Mouse (Mus musculus): ENCODE measurements around the gene Col6a4. TPM values are rescaled to one million over a fixed set of nuclear protein-coding genes. Genes with fewer than 3 reads are reported as not detected.

The Col6a4 gene
- polyA plus RNA-seq, 1 experiment, result 5.7 TPM

DNA sequence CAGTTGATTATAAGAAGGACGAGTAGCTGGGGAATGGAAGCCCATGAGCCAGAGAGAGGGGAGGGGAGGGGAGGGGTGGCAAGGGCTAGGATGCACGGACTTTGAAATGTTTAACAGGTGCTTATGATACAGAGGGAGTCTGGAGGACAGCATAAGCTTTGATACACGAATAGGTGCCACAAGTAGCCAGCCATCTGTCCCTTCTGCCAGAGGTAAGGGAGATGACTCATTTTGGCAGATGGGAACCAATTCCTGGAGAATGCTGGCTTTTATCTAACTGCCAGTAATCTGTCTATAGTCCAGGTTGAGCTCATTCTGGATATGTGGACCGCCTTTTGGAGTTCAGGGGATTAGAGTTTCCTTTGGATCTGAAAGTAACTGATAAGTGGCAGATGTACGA lies 20.3 kb downstream of the Col6a4 start:
- peak; percentile 28 to 63 for DNase-seq (ENCODE audit: extremely low spot score in 1 of 2, low spot score in 1 of 2)

DNA sequence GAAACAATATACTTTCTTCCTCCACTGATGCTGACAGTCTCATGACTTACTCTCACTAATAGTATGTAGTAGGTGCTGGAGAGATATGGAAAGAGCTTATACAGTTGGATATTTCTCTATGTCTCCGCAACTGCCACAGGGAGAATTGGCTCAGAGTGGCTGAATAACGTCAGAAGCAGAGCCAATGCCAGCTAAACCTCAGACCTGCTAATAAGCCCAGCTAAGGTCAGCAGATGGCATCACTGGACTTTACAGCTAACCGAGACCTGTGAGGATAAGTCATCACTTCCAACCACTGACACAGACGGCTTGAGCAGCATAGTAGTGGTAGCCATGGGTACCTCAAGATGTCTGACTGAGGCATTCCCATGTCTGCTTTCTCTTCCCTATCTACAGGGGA lies 22.6 kb downstream of the Col6a4 start:
- no peak for DNase-seq (ENCODE audit: extremely low spot score in 1 of 2, low spot score in 1 of 2)

DNA sequence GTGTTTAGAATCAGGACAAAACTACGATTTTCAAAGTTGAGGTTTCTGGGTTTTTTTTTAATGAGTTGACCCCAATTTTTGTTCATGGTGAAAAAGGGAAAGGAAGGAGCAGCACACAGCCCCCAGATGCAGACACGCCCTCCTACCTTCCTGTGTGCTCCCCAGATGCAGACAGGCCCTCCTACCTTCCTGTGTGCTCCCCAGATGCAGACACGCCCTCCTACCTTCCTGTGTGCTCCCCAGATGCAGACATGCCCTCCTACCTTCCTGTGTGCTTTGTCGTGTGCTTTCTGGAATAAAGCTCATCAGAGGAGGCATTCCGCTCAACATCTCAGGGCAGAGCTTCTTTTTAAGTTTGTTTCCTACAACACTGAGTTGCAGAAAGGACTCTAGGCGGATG lies 24.9 kb downstream of the Col6a4 start:
- no peak for DNase-seq (ENCODE audit: extremely low spot score in 1 of 2, low spot score in 1 of 2)

GRCm38 (mm10) chr9:106053446-106053845 lies 43.1 kb downstream of the Col6a4 start:
- DNase-seq (ENCODE audit: extremely low spot score in 1 of 2, low spot score in 1 of 2), result peak; percentile 33 to 67

DNA sequence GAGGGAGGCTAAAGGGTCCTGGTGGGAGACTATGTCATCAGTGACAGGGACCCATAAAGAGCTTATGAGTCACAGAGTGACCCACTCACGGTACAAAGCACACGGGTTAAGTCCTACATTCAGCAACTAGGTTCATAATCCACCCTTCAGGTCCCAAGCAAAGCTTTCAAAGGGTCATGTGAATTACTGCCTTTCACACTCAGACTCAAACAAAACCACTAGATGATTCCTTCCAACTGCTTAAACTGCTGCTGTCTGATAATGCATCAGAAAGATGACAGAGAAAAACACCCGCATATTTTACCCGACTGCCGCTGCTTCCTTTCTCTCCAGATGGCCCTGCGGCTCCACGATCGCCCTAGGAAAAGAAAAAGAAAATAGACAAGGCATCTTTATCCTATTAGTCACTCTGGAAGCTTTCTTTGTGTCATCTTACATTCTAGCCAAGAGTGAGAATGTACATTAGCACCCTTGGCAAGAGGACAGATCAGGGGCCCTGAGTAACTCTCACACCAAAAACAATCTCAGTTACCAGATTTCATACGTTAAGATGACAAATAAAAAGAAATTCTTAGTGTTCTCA lies 52.6 kb downstream of the Col6a4 start:
- peak in 1 of 2 experiments; percentile 26 for DNase-seq (ENCODE audit: extremely low spot score in 1 of 2, low spot score in 1 of 2)

DNA sequence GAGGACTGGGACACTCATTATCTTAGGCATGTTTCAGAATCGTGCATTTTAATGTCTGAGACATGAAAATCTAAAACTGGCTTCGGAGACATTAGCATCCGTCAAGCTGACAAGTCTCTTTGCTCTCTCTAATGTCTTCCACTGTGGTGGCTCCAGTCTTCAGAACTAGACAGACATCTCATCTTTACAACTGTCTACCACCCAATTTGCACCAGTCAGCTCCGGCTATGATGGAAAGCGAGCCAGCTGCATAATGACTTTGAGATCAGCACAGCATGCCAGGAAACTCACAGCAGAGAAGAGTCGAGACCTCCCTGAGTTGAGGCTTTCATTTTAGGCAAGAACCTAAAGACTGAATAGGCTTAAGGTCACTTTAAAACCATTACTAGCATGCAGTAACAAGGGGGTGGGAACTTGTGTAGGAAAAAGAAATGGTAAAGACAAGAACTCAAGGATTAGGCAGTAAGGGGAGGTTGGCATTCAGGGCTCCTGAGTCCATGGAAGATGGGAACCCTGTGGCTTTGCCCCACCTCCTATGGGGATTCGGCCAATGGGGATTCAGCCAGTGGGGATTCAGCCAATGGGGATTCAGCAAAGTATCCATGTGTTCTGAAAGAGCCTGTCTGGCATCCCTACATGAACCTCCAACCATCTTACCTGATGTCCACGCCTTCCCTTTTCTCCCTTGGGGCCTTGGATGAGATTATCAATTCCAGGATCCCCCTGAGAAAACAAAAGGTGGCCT lies 56.5 kb downstream of the Col6a4 start:
- DNase-seq (ENCODE audit: extremely low spot score in 1 of 2, low spot score in 1 of 2), result no peak

DNA sequence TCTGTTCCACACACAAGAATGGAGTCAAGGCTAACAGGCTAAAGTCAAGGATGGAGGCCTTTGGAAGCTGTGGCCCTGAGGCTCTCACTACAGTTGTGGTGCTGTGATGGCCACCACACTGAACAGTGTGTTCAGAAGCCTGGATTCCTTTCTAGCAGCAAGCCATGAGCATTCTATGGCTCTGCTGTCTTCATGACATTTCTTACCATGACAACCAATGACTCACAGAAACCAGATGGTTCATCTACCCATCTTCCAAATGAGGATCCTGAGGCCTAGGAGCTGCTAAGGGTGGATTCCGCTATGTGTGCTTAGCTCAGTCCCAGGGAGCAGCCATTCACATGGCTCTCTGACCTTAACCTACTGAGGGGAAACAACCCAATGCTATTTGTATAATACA lies 57.3 kb downstream of the Col6a4 start:
- DNase-seq (ENCODE audit: extremely low spot score in 1 of 2, low spot score in 1 of 2), result peak; percentile 38 to 72

DNA sequence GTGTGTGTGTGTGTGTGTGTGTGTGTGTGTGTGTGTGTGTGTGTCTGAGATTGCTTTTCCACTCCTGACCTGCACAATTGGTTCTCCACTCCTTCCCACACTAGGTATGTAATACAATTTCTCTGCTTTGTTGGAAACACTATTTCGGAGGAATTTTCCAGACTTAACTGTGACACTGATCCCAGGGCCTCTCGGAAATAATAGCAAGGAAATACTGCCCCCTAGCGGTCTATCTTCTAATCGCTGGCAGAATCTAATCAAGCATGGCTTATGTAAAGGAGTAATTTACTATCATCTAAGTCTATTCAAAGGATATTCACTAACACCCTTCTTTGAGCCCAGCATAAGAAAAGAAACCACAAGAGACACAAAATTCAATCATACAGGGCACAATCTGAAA lies 57.7 kb downstream of the Col6a4 start:
- DNase-seq (ENCODE audit: extremely low spot score in 1 of 2, low spot score in 1 of 2), result peak; percentile 76 to 98

DNA sequence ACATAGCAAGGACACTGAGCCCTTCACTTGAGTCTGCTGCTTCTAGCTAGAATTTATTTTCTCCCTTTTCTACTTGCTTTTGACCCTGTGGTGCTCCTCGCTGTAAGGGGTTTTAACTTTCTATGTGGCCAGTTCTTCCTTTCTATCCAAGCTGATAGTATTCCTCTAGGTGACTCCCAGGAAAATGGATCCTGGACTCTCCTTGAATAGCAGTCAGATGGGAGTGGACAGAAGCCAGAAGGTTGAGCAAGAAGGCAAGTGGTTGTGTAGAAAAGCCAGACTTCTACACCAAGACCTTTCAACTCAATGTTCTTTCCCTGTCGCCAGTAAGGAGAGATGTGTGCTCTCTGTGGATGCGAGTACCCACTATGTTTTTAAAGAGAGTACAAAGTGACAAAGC lies 80.9 kb downstream of the Col6a4 start:
- no peak for DNase-seq (ENCODE audit: extremely low spot score in 1 of 2, low spot score in 1 of 2)

GRCm38 (mm10) chr9:106013139-106013538 lies 83.4 kb downstream of the Col6a4 start:
- DNase-seq (ENCODE audit: extremely low spot score in 1 of 2, low spot score in 1 of 2), result no peak

DNA sequence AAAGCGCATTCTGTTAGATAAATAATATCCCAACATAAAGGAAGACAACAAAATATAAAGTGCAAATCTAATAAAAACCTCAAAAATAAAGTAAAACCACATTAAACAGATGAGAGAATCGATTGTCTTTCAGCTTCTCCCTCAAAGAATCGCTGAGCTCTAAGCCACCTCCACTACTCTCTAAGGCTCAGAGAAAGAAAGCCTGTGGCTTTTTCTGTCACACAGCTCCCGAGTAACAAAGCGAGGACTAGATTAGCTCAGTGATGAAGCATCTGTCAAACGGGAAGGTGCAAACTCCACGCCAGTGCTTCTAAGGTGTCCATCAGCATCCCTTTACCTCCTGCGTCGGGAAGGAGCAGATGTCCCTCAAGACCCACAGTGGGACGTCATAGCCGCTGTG lies 98.6 kb downstream of the Col6a4 start:
- peak in 1 of 2 experiments; percentile 38 for DNase-seq (ENCODE audit: extremely low spot score in 1 of 2, low spot score in 1 of 2)

- DNase-seq (ENCODE audit: extremely low spot score in 1 of 2, low spot score in 1 of 2), result peak; percentile 33 to 67
Observed at GRCm38 (mm10) chr9:105992425-105992824, 104.2 kb downstream of the Col6a4 start.

DNA sequence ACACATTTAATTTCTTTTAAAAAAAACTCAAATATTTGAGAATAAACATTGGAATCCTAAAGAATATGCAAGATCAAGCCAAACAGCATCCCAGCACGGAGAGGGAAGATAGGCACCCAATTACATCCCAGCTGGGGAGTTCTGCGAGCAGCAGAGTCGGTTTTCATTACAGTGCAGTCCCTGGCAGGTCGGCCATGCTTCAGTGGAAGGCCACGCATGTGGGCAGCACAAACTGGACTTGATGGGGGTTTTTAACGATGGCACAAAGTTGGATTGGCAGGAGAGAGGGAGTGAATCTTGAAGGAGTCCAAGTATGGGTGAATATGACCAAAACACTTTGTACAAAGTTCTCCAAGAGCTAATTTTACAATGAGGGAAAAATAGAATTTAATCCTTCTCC lies 106.5 kb downstream of the Col6a4 start:
- DNase-seq (ENCODE audit: extremely low spot score in 1 of 2, low spot score in 1 of 2), result no peak

- DNase-seq (ENCODE audit: extremely low spot score in 1 of 2, low spot score in 1 of 2), result no peak
Observed at GRCm38 (mm10) chr9:105989468-105989867, 107.1 kb downstream of the Col6a4 start.

DNA sequence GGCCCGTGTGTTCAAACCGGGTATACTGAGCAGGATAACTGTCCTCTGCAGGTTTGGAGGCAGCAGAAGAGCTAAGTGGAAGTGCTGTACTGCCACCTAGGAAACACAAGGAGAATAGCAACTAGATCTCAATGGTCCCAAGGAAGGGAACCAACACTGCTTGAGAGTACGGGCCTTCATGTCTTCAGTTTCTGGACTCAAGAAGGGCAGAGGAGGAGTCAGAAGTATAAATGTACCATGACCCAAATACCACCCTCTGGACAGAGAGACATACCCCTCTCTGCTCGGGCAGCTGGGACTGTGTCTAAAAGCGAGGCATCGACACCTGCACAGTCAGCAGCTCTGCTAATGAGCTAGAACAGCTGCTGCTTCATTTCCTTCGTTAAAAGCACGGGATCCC lies 108.5 kb downstream of the Col6a4 start:
- DNase-seq (ENCODE audit: extremely low spot score in 1 of 2, low spot score in 1 of 2), result peak; percentile 13 to 45

GRCm38 (mm10) chr9:105984931-105985519 lies 111.6 kb downstream of the Col6a4 start:
- DNase-seq (ENCODE audit: extremely low spot score in 1 of 2, low spot score in 1 of 2), result no peak

GRCm38 (mm10) chr9:105978479-105978878 lies 118.1 kb downstream of the Col6a4 start:
- no peak for DNase-seq (ENCODE audit: extremely low spot score in 1 of 2, low spot score in 1 of 2)

GRCm38 (mm10) chr9:105976871-105977270 lies 119.7 kb downstream of the Col6a4 start:
- no peak for DNase-seq (ENCODE audit: extremely low spot score in 1 of 2, low spot score in 1 of 2)

DNA sequence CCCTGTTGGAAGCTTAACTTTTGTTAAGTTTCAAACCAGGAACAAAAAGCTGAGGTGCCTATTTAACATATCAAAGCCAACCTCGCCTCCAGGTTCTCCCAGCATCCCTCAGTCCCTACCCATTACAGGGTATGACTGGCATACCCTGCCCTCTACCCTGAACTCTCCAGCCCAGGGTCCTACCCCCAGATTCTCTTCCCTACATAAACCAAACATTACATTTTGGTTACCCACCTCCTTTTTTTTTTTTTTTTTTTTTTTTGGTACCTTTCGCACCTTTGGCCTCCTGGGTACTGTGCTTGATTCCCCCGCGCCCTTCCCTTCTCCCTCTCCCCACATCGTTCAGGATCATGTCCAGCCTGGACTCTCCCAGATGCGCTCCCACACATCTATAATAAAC lies 120.3 kb downstream of the Col6a4 start:
- DNase-seq (ENCODE audit: extremely low spot score in 1 of 2, low spot score in 1 of 2), result no peak

- no peak for DNase-seq (ENCODE audit: extremely low spot score in 1 of 2, low spot score in 1 of 2)
Observed at GRCm38 (mm10) chr9:105973736-105974135, 122.8 kb downstream of the Col6a4 start.

- no peak for DNase-seq (ENCODE audit: extremely low spot score in 1 of 2, low spot score in 1 of 2)
Observed at GRCm38 (mm10) chr9:105972031-105972430, 124.6 kb downstream of the Col6a4 start.

DNA sequence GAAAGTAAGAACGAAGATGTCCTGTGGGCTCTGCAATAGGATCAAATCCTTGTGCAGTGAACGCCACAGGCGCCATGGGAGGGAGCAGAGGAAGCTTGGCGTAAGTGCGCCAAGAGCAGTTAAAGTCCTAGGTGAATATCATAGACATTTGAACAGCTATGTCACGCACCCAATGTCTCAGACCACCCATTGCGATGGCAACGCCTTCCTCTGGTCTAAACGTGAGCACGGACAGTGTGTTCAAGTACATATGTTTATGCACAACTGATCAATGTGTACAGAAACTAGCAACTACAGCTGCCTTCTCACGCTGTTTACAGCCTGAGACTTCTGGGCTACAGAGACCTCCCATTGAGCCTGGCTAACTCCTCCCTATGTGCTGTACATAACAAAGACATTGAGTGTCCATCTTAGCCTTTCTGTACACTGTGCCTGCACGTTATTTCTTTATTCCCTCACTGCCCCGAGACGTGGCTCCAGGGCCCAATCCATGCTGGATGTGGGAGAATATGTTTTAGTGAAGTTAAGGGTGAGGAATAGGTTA lies 125.2 kb downstream of the Col6a4 start:
- no peak for DNase-seq (ENCODE audit: extremely low spot score in 1 of 2, low spot score in 1 of 2)

Data from frontal cortex, adult 2 months (tissue).